Mouse (Mus musculus) olfactory bulb, adult 2 months (tissue): ENCODE measurements around the gene Slc23a2.

Experiments used
- CTCF ChIP-seq: fragments of 200-500 bp; IDR thresholded peaks from 2 replicates; pipeline ENCODE4 v1.5.1; 2012; ENCODE audit warnings: low read depth, mild to moderate bottlenecking, low read length, moderate library complexity; ENCODE audit not compliant: insufficient read depth
- POLR2A ChIP-seq: fragments of 200-500 bp; IDR thresholded peaks from 2 replicates; pipeline ENCODE4 v1.6.1; 2012; ENCODE audit warnings: mild to moderate bottlenecking, low read depth, low read length, moderate library complexity; ENCODE audit not compliant: insufficient read depth

DNA sequence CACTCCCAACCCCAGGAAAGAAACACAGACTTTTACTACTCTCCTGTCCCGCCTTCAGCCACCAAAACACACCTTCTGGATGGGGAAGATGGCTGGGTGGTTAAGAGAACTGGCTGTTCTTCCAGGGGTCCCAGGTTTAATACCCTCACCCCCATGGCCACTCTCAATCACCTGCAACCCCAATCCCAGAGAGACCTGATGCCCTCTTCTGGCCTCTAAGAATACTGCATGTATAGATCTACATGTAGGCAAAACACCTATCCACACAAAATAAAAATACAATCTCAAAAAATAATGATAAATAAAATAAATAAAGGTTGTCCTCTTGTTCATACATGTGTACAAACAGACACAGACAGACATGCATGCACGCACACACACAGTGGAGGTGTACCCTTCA is 5.8 kb downstream of the Slc23a2 start:
- no peak; the same call in 1 of the 2 replicates for TF ChIP-seq CTCF
- no peak for TF ChIP-seq POLR2A
